Mouse (Mus musculus) gonadal fat pad, adult 2 months (tissue): Measurements from ENCODE around the gene Gm28038. TPM values are rescaled to one million over a fixed set of nuclear protein-coding genes. Genes with fewer than 3 reads are reported as not detected.

ENCODE experiments used
- DNase-seq: peaks from one replicate; pipeline ENCODE4 v3.0.0-alpha.2; 2012; ENCODE audit warnings: low read depth
- polyA plus RNA-seq: library from polyadenylated mRNA; depleted of rRNA; stranded (reverse); fragments of >200 nt; gene quantifications from 2 replicates; pipeline ENCODE4 v1.2.3, GENCODE M21; 2012; rRNA removed

The Gm28038 gene
- polyA plus RNA-seq, 1 experiment: not detected

- no peak for DNase-seq
Observed at GRCm38 (mm10) chr2:30345971-30346676, 65.3 kb downstream of the Gm28038 start.

DNA sequence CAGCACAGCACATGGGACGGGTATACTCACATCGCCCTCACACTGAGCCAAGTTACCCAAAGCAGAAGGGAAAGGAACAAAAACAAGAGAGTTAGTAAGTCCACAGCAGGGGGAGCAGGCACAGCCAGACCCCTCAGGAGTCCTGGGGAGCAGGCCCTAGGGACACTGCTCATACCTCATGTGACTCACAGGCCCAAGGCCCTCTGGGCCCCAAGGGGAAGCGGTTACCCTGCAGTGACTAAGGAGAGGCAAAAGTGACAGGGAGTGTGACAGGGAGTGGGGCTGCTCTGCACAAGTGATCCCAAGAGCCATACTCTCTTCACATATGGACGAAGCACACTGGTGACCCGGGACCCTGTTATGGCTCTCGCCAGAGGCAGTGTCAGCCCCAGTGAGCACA lies 68.4 kb downstream of the Gm28038 start:
- no peak for DNase-seq

Other genes with a start within 250 kb of the Gm28038 start
- 37.6 and 45.3 TPM in 2 replicates for gene Wdr34, start 232.2 kb upstream of the Gm28038 start, polyA plus RNA-seq
- 28.5 and 37.2 TPM in 2 replicates for gene Set, start 223.7 kb upstream of the Gm28038 start, polyA plus RNA-seq
- 9.1 and 12.3 TPM in 2 replicates for gene Pkn3, start 203.4 kb upstream of the Gm28038 start, polyA plus RNA-seq
- 56.4 and 66.5 TPM in 2 replicates for gene Zdhhc12, start 187.4 kb upstream of the Gm28038 start, polyA plus RNA-seq
- gene Zer1, start 156.5 kb upstream of the Gm28038 start, polyA plus RNA-seq: 58.1 TPM in 2 replicates
- 47.7 and 59.5 TPM in 2 replicates for gene Tbc1d13, start 147.3 kb upstream of the Gm28038 start, polyA plus RNA-seq
- gene Endog, start 109.5 kb upstream of the Gm28038 start, polyA plus RNA-seq: 40.8 and 41.5 TPM in 2 replicates
- gene Spout1, start 102.6 kb upstream of the Gm28038 start, polyA plus RNA-seq: 24.3 and 27.3 TPM in 2 replicates
- 83.0 and 87.2 TPM in 2 replicates for gene Kyat1, start 75.2 kb upstream of the Gm28038 start, polyA plus RNA-seq
- gene Lrrc8a, start 43.3 kb upstream of the Gm28038 start, polyA plus RNA-seq: 28.4 and 29.3 TPM in 2 replicates
- gene Gm28035, start 40.5 kb upstream of the Gm28038 start, polyA plus RNA-seq: 9.6 and 11.8 TPM in 2 replicates
- 51.9 and 62.7 TPM in 2 replicates for gene Phyhd1, start 14.8 kb upstream of the Gm28038 start, polyA plus RNA-seq
- gene Dolk, start 5.3 kb downstream of the Gm28038 start, polyA plus RNA-seq: 48.2 and 83.0 TPM in 2 replicates
- gene Nup188, start 5.4 kb downstream of the Gm28038 start, polyA plus RNA-seq: 28.9 and 30.4 TPM in 2 replicates
- gene Sh3glb2, start 78.3 kb downstream of the Gm28038 start, polyA plus RNA-seq: 284 and 342 TPM in 2 replicates
- gene Miga2, start 83.2 kb downstream of the Gm28038 start, polyA plus RNA-seq: 49.5 and 66.9 TPM in 2 replicates
- gene Dolpp1, start 111.2 kb downstream of the Gm28038 start, polyA plus RNA-seq: 42.7 and 51.6 TPM in 2 replicates
- gene Crat, start 134.8 kb downstream of the Gm28038 start, polyA plus RNA-seq: 112 and 133 TPM in 2 replicates
- 176 and 210 TPM in 2 replicates for gene Ptpa, start 135.0 kb downstream of the Gm28038 start, polyA plus RNA-seq
- 8.2 and 9.0 TPM in 2 replicates for gene Ier5l, start 193.2 kb downstream of the Gm28038 start, polyA plus RNA-seq